Mouse (Mus musculus) kidney, adult 2 months (tissue): ENCODE data around the gene Rad51d.

Experiments used
- CTCF ChIP-seq: fragments of 200-500 bp; conservative IDR thresholded peaks from 2 replicates; pipeline ENCODE4 v1.5.1; 2011; ENCODE audit warnings: low read depth, mild to moderate bottlenecking, control low read depth, low read length, moderate library complexity, mixed read lengths; ENCODE audit not compliant: insufficient read depth, insufficient read length
- POLR2A ChIP-seq: fragments of 200-500 bp; IDR thresholded peaks from one replicate; pipeline ENCODE4 v1.6.1; 2011; ENCODE audit warnings: low read depth, low read length, control low read depth

- no peak for TF ChIP-seq CTCF
- no peak for TF ChIP-seq POLR2A
Observed at GRCm38 (mm10) chr11:82847571-82848000, 42.8 kb downstream of the Rad51d start.
